Mouse (Mus musculus): Measurements from ENCODE around the gene Gm47189. TPM values are rescaled to one million over a fixed set of nuclear protein-coding genes. Genes with fewer than 3 reads are reported as not detected.
"Not testable (repeated sequence)": the region's sequence is repeated elsewhere in the genome, so short reads cannot be mapped to it uniquely, and the experiment has no call there.

Gene Gm47189
- total RNA-seq (2021): not detected
- long read RNA-seq, experiment 1: 0 reads
- long read RNA-seq, experiment 2: 0 reads

DNA sequence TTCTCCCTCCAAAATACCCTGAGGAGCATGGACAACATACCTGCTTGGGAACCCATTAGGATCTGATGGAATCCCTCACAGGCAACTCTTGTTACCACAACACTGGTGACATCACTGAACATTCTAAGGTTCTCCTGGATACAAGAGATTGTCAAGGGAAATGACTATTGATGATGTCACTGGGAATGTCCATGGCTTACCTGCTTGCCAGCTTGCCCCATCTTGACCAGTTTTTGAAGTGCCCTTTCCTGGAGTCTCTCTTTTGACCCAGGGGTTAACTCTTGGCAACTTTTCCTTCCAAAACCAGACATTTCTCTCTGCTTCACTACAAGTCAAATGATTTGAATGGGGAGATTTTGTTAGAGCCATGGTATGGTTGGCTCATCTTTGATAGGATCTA is at the start of gene Gm47189:
Gene Gm47189, minus strand, starts transcription at position 101 of the 400 bp plus-strand sequence.
- DNase-seq; intact Hi-C loops (cut with DNase I): not testable (repeated sequence)

DNA sequence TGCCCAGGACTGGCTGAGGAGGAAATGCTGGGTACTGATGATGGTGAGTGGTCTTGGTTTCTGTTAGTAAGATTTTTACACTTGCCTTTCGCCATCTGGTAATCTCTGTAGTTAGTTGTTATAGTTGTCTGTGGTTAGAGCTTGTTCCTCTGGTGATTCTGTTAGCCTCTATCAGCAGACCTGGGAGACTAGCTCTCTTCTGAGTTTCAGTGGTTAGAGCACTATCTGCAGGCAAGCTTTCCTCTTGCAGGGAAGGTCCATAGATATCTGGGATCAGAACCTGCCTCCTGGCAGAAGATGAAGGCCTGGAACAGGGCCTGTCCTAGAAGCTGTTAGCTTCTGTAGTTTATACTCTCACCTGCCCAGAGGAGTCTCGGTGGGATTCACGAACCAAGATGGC is 16.3 kb downstream of the Gm47189 start:
- DNase-seq: peak in 1 of 2 experiments; percentile 0
- intact Hi-C loops (cut with DNase I): not testable (repeated sequence)

DNA sequence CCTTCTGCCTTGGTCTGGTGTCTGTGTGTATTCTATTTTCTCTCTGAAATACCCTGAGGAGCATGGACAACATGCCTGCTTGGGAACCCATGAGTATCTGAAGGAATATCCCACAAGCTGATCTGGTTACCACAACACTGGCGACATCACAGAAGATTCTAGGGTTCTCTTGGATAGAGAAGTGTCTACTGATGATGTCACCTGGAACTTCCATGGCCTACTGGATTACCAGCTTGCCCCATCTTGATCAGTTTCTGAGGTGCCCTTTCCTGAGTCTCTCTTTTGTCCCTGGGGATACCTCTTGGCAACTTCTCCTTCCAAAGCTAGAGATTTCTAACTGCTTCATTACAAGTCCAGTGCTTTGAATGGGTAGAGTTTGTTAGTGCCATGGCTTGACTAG is 21.7 kb downstream of the Gm47189 start, which contains the start of gene Gm7929:
Gene Gm7929, minus strand, starts transcription at position 101 of the 400 bp plus-strand sequence.
- intact Hi-C loops (cut with DNase I); DNase-seq: not testable (repeated sequence)

DNA sequence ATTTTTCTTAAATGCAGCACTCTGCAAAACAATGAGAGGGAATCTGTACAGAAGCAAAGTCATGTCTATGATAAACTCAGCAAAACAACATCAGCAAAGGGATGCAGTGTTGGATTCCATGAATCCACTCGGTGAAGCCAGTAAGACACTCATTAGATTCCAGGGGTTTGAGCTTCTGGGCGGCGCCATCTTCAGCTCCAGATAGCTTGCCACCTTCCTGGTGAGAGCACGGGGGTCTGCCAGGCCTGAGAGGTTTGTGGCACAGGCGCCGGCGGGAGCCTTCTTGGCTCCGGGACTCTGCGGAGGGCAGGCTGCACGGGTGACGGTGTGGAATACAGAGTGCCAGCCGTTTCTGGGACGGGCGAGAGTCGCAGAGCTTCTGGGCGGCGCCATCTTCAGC is 48.8 kb downstream of the Gm47189 start:
- intact Hi-C loops (cut with DNase I); DNase-seq: not testable (repeated sequence)

DNA sequence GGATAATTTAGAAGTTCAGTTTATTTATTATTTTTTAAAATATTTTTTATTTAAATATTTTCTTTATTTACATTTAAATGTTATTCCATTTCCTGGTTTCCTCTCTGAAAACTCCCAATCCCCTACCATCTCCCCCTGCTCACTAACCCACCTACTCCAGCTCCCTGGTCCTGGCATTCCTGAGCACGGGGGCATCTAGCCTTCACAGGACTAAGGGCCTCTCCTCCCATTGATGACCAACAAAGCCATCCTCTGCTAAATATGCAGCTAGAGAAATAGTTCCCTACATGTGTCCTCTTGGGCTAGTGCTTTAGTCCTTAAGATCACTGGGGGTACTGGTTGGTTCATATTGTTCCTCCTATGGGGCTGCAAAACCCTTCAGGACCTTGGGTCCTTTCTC is 55.1 kb downstream of the Gm47189 start:
- DNase-seq; intact Hi-C loops (cut with DNase I): not testable (repeated sequence)

Other genes starting within 250 kb of the Gm47189 start
- gene Gm7970, start 216.9 kb downstream of the Gm47189 start, total RNA-seq (2021): not detected
- gene 1700049E17Rik2, start 199.2 kb downstream of the Gm47189 start, total RNA-seq (2021): not detected
- not detected for gene Gm3072, start 147.8 kb downstream of the Gm47189 start, total RNA-seq (2021)
- not detected for gene Gm3676, start 126.0 kb downstream of the Gm47189 start, total RNA-seq (2021)
- gene Gm8068, start 70.6 kb downstream of the Gm47189 start, total RNA-seq (2021): not detected
- not detected for gene Gm7929, start 21.8 kb downstream of the Gm47189 start, total RNA-seq (2021)
- not detected for gene Gm7980, start 134.8 kb upstream of the Gm47189 start, total RNA-seq (2021)
- not detected for gene 1700049E17Rik1, start 152.5 kb upstream of the Gm47189 start, total RNA-seq (2021)
- gene 1700024B05Rik, start 171.6 kb upstream of the Gm47189 start, total RNA-seq (2021): not detected
- not detected for gene Gm6401, start 195.5 kb upstream of the Gm47189 start, total RNA-seq (2021)
- gene Gm3543, start 210.9 kb upstream of the Gm47189 start, total RNA-seq (2021): not detected

Measured in heart, postnatal 14 days (tissue).